Mouse (Mus musculus): ENCODE results near the gene Tshb.

The Tshb gene

DNA sequence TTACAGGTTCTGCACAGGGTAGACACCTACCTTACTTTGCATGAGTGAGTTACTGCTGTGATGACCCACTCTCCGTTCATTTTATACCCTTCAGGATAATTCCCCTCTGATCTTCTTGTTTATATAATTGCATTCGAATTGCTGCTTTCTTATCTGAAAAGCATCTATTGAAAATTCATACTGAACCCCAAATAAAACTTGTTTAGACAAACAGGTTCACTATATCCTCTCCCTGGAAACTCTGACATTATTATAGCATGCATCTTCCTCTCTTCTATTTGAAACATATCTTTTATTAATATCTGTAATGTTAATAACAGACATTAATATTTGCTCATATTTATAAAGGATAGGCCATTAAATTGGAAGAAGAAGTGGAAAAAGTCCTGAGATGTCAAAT lies at the start of gene Tshb:
Tshb (minus strand) TSS at position 101 of the 400 bp plus-strand sequence.
- no peak for DNase-seq (ENCODE audit: low read depth, low spot score)

DNA sequence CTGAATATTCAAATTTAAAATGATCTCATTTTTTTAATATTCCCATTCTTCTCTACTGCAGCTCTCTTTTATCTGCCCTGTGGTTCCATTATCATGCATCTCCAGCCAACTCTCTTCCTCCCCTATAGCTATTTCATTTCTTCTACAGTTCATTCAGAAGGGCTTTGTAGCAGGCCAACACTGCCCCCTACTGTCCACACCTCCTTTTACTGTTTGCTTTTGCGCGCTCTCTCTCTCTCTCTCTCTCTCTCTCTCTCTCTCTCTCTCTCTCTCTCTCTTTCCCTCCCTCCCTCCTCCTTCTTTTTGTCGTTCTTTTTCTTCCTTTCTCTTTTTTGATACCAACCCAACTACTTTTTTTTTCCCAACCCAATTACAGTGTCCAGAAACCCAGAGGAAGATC lies 21.4 kb upstream of the Tshb start:
- peak; percentile 69 for DNase-seq (ENCODE audit: low read depth, low spot score)

DNA sequence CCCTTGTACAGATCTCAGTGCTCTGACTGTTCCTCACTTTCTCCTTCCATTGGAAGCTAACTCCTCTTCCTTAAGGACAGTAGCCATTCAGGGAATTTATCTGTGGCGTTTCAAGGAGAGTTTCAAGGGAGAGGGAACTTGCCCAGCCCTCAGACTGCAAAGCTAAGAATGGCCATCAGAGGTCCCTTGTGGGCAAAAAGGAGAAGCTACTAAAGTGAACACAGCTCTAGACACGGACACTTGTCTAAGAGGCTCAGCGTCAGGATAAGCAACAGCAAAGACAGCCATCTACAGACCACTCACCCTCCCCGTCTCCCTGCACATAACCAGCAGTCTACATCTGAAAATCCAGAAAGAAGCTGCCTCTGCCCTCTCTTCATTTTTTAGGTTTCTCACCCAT lies 4.9 kb upstream of the Tshb start:
- peak; percentile 16 for DNase-seq (ENCODE audit: low read depth, low spot score)

DNA sequence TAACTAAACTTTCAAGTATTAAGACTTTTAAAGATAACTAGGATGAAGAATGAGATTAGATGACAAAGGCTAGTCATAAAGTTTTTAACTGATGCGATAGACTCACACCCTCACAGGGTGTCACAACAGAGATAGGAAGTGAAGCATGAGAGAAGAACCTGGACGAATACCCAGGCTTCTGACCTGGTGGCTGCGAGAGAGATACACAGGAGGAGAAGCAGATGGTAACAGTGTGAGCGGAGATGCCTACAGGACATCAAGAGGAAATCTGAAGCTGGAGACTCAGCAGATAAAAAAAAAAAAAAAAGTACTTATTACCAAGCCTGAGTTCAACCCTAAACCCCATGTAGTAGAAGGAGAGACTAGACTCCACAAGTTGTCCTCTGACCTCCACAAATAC lies 9.5 kb downstream of the Tshb start:
- DNase-seq (ENCODE audit: low read depth, low spot score) = no peak

- DNase-seq (ENCODE audit: low read depth, low spot score) = no peak
These were observed 17.7 kb downstream of the Tshb start for GRCm38 (mm10) chr3:102764850-102765249.

GRCm38 (mm10) chr3:102763713-102764400 lies 18.7 kb downstream of the Tshb start:
- no peak for DNase-seq (ENCODE audit: low read depth, low spot score)

- no peak for DNase-seq (ENCODE audit: low read depth, low spot score)
These were observed 20.1 kb downstream of the Tshb start for GRCm38 (mm10) chr3:102762388-102762787.

DNA sequence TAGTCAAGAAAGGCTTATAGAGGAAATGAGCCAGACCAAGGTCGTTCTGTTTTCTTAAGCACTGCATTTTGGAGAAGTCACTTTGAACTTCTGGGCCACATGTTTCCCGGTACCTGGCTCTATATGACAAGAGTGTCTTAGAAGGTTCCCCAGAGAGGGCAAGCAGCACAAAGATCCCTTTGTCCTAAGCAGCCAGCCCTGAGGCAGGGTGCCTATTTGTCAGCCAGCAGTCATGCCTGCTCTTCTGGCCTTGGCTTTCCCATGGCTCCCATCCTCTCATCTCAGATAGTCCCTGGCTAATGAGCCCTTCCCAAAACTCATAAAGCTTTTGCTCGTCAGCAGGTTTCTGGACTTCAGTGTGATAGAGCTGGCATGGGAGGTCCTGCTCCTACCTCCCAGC lies 22.3 kb downstream of the Tshb start:
- DNase-seq (ENCODE audit: low read depth, low spot score) = no peak

- no peak for DNase-seq (ENCODE audit: low read depth, low spot score)
These were observed 25.5 kb downstream of the Tshb start for GRCm38 (mm10) chr3:102757019-102757418.

GRCm38 (mm10) chr3:102755801-102756200 lies 26.7 kb downstream of the Tshb start:
- peak; percentile 28 for DNase-seq (ENCODE audit: low read depth, low spot score)

GRCm38 (mm10) chr3:102752457-102752856 lies 30.1 kb downstream of the Tshb start:
- peak; percentile 7 for DNase-seq (ENCODE audit: low read depth, low spot score)

- no peak for DNase-seq (ENCODE audit: low read depth, low spot score)
These were observed 30.5 kb downstream of the Tshb start for GRCm38 (mm10) chr3:102752053-102752452.

DNA sequence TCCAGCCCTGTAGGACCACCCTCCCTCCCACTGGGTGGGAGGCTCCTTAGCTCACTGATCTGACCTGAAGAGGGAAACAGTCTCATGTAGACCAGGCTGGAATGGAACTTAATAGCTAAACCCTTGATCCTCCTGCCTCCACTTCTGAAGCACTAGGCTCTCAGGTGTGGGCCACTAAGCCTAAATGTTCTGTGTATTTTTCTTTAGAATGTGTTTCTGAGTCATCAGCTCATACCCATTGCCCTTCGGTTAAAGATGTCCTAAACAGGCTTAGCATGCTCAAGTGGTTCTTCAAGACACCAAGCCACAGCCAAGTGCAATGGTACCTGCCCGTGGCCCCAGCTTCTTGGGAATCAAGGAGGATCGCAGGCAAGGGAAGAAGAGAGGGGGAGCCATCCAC lies 31.0 kb downstream of the Tshb start:
- DNase-seq (ENCODE audit: low read depth, low spot score) = no peak

GRCm38 (mm10) chr3:102751136-102751535 lies 31.4 kb downstream of the Tshb start:
- no peak for DNase-seq (ENCODE audit: low read depth, low spot score)

- no peak for DNase-seq (ENCODE audit: low read depth, low spot score)
These were observed 33.8 kb downstream of the Tshb start for GRCm38 (mm10) chr3:102748686-102749085.

GRCm38 (mm10) chr3:102748038-102748437 lies 34.5 kb downstream of the Tshb start:
- no peak for DNase-seq (ENCODE audit: low read depth, low spot score)

GRCm38 (mm10) chr3:102746174-102746573 lies 36.3 kb downstream of the Tshb start:
- DNase-seq (ENCODE audit: low read depth, low spot score) = no peak

GRCm38 (mm10) chr3:102744657-102745056 lies 37.9 kb downstream of the Tshb start:
- DNase-seq (ENCODE audit: low read depth, low spot score) = no peak

- no peak for DNase-seq (ENCODE audit: low read depth, low spot score)
These were observed 38.6 kb downstream of the Tshb start for GRCm38 (mm10) chr3:102743781-102744471.

DNA sequence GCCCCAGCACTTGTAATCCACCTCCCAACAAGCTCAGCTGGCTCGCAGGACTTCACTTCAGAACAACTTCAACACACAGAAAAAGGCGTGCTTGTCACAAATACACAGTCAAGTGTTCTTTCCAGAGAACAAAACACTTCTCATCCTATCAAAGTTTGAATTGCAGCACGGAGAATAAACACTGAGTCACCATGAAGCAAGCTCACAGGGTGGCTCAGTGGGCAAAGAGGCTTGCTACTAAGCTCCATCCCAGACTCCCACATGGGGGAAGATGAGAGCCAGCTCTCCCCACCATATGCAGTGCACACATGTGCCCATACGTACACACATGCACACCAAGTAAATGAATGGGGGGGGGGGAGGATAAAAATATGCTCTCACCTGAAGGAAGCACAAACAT lies 39.3 kb downstream of the Tshb start:
- no peak for DNase-seq (ENCODE audit: low read depth, low spot score)

DNA sequence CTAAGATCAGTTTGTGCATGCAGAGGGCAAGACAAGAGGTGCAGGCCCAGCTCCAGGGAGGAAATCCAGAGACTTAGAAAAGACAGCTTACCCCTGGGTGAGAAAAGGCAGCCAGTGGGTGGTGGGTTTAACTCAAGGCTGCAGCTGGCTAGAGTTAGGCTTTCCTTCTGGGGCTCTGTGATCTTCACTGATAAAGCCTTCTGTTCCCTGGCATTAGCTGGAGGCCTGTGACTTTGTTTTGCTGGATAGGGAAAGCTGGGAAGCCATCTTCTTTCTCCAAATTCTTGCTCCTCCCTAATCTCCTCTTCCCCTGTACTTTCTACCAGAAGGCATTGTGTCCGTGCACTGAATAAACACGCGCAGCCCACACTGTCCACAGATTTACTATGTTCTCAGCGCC lies 39.8 kb downstream of the Tshb start:
- DNase-seq (ENCODE audit: low read depth, low spot score) = no peak

DNA sequence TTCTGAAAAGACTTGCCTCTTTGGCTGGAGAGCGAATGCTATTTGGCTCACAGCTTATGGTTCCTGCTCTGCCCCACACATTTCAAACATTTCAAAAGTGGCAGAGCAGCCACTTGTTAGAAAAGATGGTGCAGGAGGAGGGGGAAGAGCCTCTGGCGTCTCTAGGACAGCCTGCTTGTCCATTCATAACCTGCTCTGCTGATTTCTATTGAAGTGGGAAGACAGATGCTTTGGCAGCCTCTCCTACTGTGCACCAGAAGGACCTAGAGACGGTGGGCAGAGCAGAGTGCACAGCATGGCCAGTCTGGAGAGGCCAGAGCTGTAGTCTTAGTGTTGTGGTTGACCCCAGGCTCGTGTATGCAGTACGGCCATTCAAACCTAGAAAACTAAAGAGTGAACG lies 43.6 kb downstream of the Tshb start:
- DNase-seq (ENCODE audit: low read depth, low spot score) = no peak

- no peak for DNase-seq (ENCODE audit: low read depth, low spot score)
These were observed 44.2 kb downstream of the Tshb start for GRCm38 (mm10) chr3:102738161-102738901.
